Mouse (Mus musculus) adrenal gland, postnatal 25 days (tissue): Measurements from ENCODE around the gene Adamts17. TPM values are rescaled to one million over a fixed set of nuclear protein-coding genes. Genes with fewer than 3 reads are reported as not detected.

Source experiments
- total RNA-seq: library from RNA; stranded (reverse); gene quantifications from 2 replicates; pipeline ENCODE4 v1.2.3, GENCODE M21; 2021

Adamts17 gene
- total RNA-seq, 1 experiment from 2014 or later: 5.3 TPM

Other genes with a start within 250 kb of the Adamts17 start
- gene Asb7, start 150.1 kb upstream of the Adamts17 start, total RNA-seq: 13.7 and 20.2 TPM in 2 replicates
- 9.8 and 14.5 TPM in 2 replicates for gene Lins1, start 149.8 kb upstream of the Adamts17 start, total RNA-seq
- 0.27 TPM in 1 of 2 replicates, not detected in the other for gene Cers3, start 96.2 kb upstream of the Adamts17 start, total RNA-seq